Mouse (Mus musculus): ENCODE results near the gene Crhr2.

The Crhr2 gene

GRCm38 (mm10) chr6:55128391-55128790 is 4.4 kb downstream of the Crhr2 start:
- in situ Hi-C loops (cut with MboI; ENCODE audit: low sequenced_read_pairs): no loop called here

GRCm38 (mm10) chr6:55126576-55126975 is 6.2 kb downstream of the Crhr2 start:
- in situ Hi-C loops (cut with MboI; ENCODE audit: low sequenced_read_pairs): no loop called here

- in situ Hi-C loops (cut with MboI; ENCODE audit: low sequenced_read_pairs): no loop called here
Observed at GRCm38 (mm10) chr6:55123056-55123455, 9.8 kb downstream of the Crhr2 start.

- in situ Hi-C loops (cut with MboI; ENCODE audit: low sequenced_read_pairs): no loop called here
Observed at GRCm38 (mm10) chr6:55117325-55118109, 15.3 kb downstream of the Crhr2 start.

GRCm38 (mm10) chr6:55108358-55108757 is 24.5 kb downstream of the Crhr2 start:
- in situ Hi-C loops (cut with MboI; ENCODE audit: low sequenced_read_pairs): no loop called here

GRCm38 (mm10) chr6:55098603-55099002 is 34.2 kb downstream of the Crhr2 start:
- in situ Hi-C loops (cut with MboI; ENCODE audit: low sequenced_read_pairs): no loop called here

GRCm38 (mm10) chr6:55098030-55098429 is 34.8 kb downstream of the Crhr2 start:
- in situ Hi-C loops (cut with MboI; ENCODE audit: low sequenced_read_pairs): no loop called here

GRCm38 (mm10) chr6:55093431-55094146 is 39.2 kb downstream of the Crhr2 start:
- in situ Hi-C loops (cut with MboI; ENCODE audit: low sequenced_read_pairs): no loop called here

GRCm38 (mm10) chr6:55091396-55091795 is 41.4 kb downstream of the Crhr2 start:
- in situ Hi-C loops (cut with MboI; ENCODE audit: low sequenced_read_pairs): no loop called here

- in situ Hi-C loops (cut with MboI; ENCODE audit: low sequenced_read_pairs): no loop called here
Observed at GRCm38 (mm10) chr6:55090639-55091038, 42.2 kb downstream of the Crhr2 start.

- in situ Hi-C loops (cut with MboI; ENCODE audit: low sequenced_read_pairs): no loop called here
Observed at GRCm38 (mm10) chr6:55087355-55087754, 45.5 kb downstream of the Crhr2 start.

- in situ Hi-C loops (cut with MboI; ENCODE audit: low sequenced_read_pairs): no loop called here
Observed at GRCm38 (mm10) chr6:55082261-55083051, 50.4 kb downstream of the Crhr2 start.

GRCm38 (mm10) chr6:55081379-55081778 is 51.4 kb downstream of the Crhr2 start:
- in situ Hi-C loops (cut with MboI; ENCODE audit: low sequenced_read_pairs): no loop called here

- in situ Hi-C loops (cut with MboI; ENCODE audit: low sequenced_read_pairs): no loop called here
Observed at GRCm38 (mm10) chr6:55076561-55077255, 56.1 kb downstream of the Crhr2 start.

- in situ Hi-C loops (cut with MboI; ENCODE audit: low sequenced_read_pairs): no loop called here
Observed at GRCm38 (mm10) chr6:55065903-55066302, 66.9 kb downstream of the Crhr2 start.

- in situ Hi-C loops (cut with MboI; ENCODE audit: low sequenced_read_pairs): no loop called here
Observed at GRCm38 (mm10) chr6:55064477-55064827, 68.4 kb downstream of the Crhr2 start.

GRCm38 (mm10) chr6:55063793-55064476 is 68.9 kb downstream of the Crhr2 start:
- in situ Hi-C loops (cut with MboI; ENCODE audit: low sequenced_read_pairs): no loop called here

GRCm38 (mm10) chr6:55062200-55062599 is 70.6 kb downstream of the Crhr2 start:
- in situ Hi-C loops (cut with MboI; ENCODE audit: low sequenced_read_pairs): no loop called here

- in situ Hi-C loops (cut with MboI; ENCODE audit: low sequenced_read_pairs): no loop called here
Observed at GRCm38 (mm10) chr6:55061328-55061727, 71.5 kb downstream of the Crhr2 start.

GRCm38 (mm10) chr6:55060241-55060825 is 72.5 kb downstream of the Crhr2 start:
- in situ Hi-C loops (cut with MboI; ENCODE audit: low sequenced_read_pairs): no loop called here
